Mouse (Mus musculus) megakaryocyte-erythroid progenitor cell, adult 5-6 weeks (primary cell): Measurements from ENCODE around the gene Mad1l1. TPM values are rescaled to one million over a fixed set of nuclear protein-coding genes. Genes with fewer than 3 reads are reported as not detected.
A peak's percentile ranks its signal among the peaks of the same experiment; 100 is the strongest.

Source experiments
- ATAC-seq: replicated peaks from 2 replicates; pipeline ENCODE4 v1.8.0; 2016; ENCODE audit warnings: mild to moderate bottlenecking, inconsistent platforms; ENCODE audit not compliant: severe bottlenecking, poor library complexity, low FRiP score, low TSS enrichment
- total RNA-seq, 2 experiments: library from RNA; stranded (forward) in 1 of 2; stranded (reverse) in 1 of 2; fragments of 200-1000, 215-1000 nt in 1 of 2; fragments of >200 nt in 1 of 2; fragmentation: Nextera tagmentation in 1 of 2; gene quantifications; 2 replicates each; pipeline ENCODE4 v1.2.3; 2014 to 2017

The Mad1l1 gene
- total RNA-seq, 2 experiments from 2014 or later = 30.4 to 66.9 TPM

GRCm38 (mm10) chr5:140157886-140158627 is 163.3 kb downstream of the Mad1l1 start:
- ATAC-seq = peak; percentile 79

GRCm38 (mm10) chr5:140154166-140154565 is 167.2 kb downstream of the Mad1l1 start:
- ATAC-seq = no peak

- ATAC-seq = no peak
Observed at GRCm38 (mm10) chr5:140151871-140152270, 169.5 kb downstream of the Mad1l1 start.

- 0 out of 2 replicates have a peak, but pooled peaks have one; percentile 28 for ATAC-seq
Observed at GRCm38 (mm10) chr5:140151180-140151579, 170.2 kb downstream of the Mad1l1 start.

- ATAC-seq = 0 out of 2 replicates have a peak, but pooled peaks have one; percentile 27
Observed at GRCm38 (mm10) chr5:140150694-140151093, 170.7 kb downstream of the Mad1l1 start.

- no peak for ATAC-seq
Observed at GRCm38 (mm10) chr5:140150136-140150535, 171.2 kb downstream of the Mad1l1 start.

GRCm38 (mm10) chr5:140149298-140149697 is 172.1 kb downstream of the Mad1l1 start:
- ATAC-seq = no peak

- no peak for ATAC-seq
Observed at GRCm38 (mm10) chr5:140143541-140143940, 177.8 kb downstream of the Mad1l1 start.

- no peak for ATAC-seq
Observed at GRCm38 (mm10) chr5:140141336-140141735, 180.0 kb downstream of the Mad1l1 start.

GRCm38 (mm10) chr5:140140214-140140613 is 181.1 kb downstream of the Mad1l1 start:
- ATAC-seq = peak; percentile 70

- ATAC-seq = no peak
Observed at GRCm38 (mm10) chr5:140135734-140136625, 185.4 kb downstream of the Mad1l1 start.

GRCm38 (mm10) chr5:140134021-140134420 is 187.3 kb downstream of the Mad1l1 start:
- ATAC-seq = no peak

GRCm38 (mm10) chr5:140128414-140128981 is 192.9 kb downstream of the Mad1l1 start:
- no peak for ATAC-seq

GRCm38 (mm10) chr5:140127981-140128380 is 193.4 kb downstream of the Mad1l1 start:
- ATAC-seq = no peak

- no peak for ATAC-seq
Observed at GRCm38 (mm10) chr5:140124626-140125025, 196.7 kb downstream of the Mad1l1 start.

GRCm38 (mm10) chr5:140123640-140124366 is 197.5 kb downstream of the Mad1l1 start:
- no peak for ATAC-seq

GRCm38 (mm10) chr5:140123194-140123593 is 198.2 kb downstream of the Mad1l1 start:
- no peak for ATAC-seq

- no peak for ATAC-seq
Observed at GRCm38 (mm10) chr5:140121966-140122365, 199.4 kb downstream of the Mad1l1 start.

GRCm38 (mm10) chr5:140118921-140119320 is 202.4 kb downstream of the Mad1l1 start:
- ATAC-seq = no peak
